Mouse (Mus musculus): ENCODE results near the gene Cxadr.
"Not testable (repeated sequence)": the region's sequence is repeated elsewhere in the genome, so short reads cannot be mapped to it uniquely, and the experiment has no call there.

Gene Cxadr

GRCm38 (mm10) chr16:78364554-78364953 lies 63.3 kb downstream of the Cxadr start:
- DNase-seq (ENCODE audit: low spot score): not testable (repeated sequence)

- peak; percentile 28 for DNase-seq (ENCODE audit: low spot score)
Observed at GRCm38 (mm10) chr16:78371491-78372046, 70.3 kb downstream of the Cxadr start.

DNA sequence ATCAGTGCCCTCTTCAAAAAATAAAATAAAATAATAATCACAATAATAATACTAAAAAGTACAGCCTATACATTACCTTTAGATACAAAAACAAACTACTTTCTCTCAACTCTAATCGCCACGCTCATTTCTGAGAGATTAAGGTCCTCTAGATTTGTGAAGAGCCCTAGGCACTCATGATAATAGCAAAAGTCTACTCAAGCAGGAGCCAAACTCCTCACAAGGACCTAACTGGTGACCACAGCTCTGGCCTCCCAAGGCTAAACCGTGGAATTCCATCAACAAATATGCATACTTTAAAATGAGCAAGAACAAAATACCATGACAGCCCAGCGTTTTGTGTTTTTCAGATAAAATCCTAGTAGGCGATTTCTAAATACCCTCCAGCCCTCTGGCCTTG lies 71.5 kb downstream of the Cxadr start:
- DNase-seq (ENCODE audit: low spot score): no peak

GRCm38 (mm10) chr16:78373743-78374142 lies 72.5 kb downstream of the Cxadr start:
- DNase-seq (ENCODE audit: low spot score): no peak

DNA sequence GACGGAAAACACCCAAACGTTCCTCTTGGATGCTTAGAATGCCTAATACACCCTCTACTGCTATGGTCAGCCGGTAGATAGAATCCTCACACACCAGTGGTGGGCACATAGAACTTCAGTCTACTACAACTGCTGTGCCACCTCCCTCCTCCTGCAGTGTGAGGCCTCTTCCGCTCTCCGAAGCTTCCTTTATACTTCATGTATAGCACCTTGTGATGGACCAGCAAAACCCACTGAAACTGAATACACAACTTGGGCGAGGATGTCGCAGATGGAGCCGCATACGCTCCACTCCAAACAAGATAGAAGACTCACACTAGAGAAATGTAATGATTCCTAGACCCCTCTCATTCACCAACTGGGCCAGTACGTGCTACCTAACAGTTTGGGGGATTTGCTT lies 73.9 kb downstream of the Cxadr start:
- peak; percentile 16 for DNase-seq (ENCODE audit: low spot score)

DNA sequence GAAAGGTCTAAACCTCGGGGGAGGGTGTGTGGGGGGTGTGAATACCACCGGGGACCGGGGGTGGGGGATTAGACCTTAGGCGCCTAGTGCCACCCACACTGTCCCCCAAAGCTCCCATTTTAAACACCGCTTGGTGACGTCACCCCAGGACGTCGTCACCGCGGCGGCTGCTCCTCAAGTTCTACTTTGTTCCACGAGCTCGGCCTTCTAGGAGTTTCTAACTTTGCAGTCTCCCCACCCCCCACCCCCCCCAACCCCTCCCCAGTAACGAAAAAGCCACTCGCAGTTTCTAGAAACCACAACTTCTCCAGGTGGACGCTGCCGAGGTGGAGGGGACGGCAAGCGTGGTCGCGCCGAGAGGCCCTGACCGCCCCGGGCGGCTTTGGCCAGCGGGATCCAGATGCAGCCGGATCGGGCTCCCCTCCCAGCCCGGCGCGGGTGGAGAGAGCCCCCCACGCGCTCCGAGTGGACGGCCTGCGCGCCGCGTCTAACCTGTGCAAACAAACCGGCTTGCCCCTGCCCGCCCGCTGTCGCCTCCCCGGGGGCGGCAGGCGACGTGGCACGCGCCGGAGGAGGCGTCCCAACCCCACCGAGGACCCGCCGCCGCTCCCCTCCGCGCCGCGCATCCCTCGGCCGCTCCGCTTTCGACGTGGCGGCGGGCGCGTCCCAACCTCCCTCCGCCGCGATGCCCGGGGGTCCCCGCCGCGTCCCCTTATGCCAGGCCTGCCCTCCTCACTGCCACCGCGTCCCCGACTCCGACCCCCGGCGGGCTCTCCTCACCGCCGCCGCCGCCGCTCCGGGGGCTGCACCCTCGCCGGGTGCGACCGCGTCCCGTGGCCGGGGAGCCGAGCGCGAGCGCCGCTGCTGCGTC lies 74.8 kb downstream of the Cxadr start:
- DNase-seq (ENCODE audit: low spot score): peak; percentile 56

- DNase-seq (ENCODE audit: low spot score): peak; percentile 90
Observed at GRCm38 (mm10) chr16:78376745-78377570, 75.7 kb downstream of the Cxadr start, which contains the start of gene Btg3. TSS of gene Btg3 (minus strand) at chr16:78377192.

GRCm38 (mm10) chr16:78378493-78378892 lies 77.2 kb downstream of the Cxadr start:
- DNase-seq (ENCODE audit: low spot score): no peak

DNA sequence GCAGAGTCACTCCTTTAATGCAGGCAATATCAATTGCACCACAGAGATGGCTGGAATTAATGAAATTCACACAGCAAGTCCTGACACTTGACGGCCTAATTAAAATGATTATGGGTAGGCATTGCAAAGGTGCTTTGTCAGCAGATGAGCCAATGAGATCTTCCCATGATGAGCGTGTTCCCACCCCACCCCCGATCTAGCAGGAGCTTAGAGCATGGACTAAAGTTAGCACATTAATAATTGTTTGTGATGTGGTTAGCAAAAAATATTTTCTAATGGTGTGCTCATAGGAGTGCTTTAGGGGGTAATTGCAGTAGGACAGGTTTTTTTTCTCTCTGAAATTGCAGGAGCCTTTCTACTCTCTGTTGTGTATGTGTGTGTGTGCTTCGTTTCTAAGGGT lies 87.8 kb downstream of the Cxadr start:
- no peak for DNase-seq (ENCODE audit: low spot score)

GRCm38 (mm10) chr16:78389986-78390385 lies 88.7 kb downstream of the Cxadr start:
- no peak for DNase-seq (ENCODE audit: low spot score)

DNA sequence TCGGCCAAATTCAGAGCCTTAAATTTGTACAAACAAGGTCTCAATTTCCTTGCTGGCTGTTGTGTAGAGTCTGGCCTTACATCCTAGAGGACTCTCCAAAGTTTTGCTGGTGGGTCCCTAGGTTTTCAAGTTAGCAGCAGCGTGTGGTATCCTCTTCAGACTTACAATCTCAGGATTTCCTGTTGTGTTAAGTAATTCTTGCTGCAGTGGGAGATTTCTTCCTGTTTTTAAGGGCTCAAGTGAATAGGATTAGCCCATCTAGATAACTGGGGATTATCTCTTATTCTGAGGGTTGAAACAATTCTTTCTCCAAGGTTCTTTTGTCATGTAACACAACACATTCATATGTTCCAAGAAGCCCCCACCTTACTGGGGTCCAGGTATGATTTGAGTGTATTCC lies 90.1 kb downstream of the Cxadr start:
- DNase-seq (ENCODE audit: low spot score): no peak

DNA sequence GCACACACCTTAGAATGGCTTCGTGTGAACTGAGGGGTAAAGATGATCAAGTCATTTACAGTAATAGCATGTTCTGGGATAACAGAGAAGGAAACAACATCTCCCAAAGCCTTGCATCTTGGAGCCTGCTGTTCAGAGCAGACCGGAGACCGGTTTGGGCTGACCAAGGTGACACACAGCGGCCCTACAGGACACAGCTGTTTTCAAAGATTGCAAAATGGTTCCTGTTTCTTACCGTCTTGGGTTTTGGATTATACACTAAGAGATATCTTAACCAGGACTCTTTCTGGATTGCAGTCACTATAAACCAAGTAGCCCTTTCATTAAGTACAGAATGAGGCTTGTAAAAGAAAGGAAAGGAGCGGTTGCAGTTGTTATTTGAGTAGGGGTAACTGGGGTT lies 97.4 kb downstream of the Cxadr start:
- no peak for DNase-seq (ENCODE audit: low spot score)

DNA sequence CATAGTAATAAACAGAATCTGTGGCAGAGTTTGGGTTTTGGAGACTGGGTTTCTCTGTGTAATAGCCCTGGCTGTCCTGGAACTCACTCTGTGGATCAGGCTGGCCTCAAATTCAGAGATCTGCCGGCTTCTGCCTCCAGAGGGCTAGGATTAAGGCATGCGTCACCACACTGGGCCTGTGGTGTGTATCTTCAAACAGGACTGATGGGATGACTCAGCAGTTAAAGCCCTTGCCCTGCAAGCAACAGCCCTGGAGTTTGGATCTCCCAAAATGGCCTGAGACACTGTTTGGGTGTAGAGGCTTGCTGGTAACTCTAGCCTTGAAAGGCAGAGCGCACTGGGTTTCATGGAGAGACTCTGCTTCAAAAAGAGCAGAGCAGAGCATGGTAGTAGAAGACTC lies 98.1 kb downstream of the Cxadr start:
- DNase-seq (ENCODE audit: low spot score): no peak

- DNase-seq (ENCODE audit: low spot score): no peak
Observed at GRCm38 (mm10) chr16:78402316-78402715, 101.0 kb downstream of the Cxadr start.

DNA sequence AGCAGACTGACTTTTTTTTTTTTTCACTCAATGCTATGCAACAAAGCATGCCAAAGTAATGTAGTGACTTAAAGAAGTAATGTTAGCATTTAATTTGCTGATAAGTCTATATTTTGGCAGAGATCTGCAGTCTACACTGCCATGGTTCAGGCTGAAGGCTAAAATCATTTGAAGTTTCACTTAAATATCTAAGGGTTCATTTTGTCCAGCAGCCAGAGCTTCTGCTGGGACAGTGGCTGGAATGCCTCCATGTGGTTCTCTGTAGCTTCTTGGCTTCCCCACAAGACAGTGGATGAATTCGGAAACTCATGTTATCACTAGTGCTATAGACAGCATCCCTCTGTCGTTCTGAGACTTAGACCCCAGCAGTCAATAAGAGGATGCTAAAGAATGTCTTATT lies 105.4 kb downstream of the Cxadr start:
- no peak for DNase-seq (ENCODE audit: low spot score)

GRCm38 (mm10) chr16:78407855-78408254 lies 106.6 kb downstream of the Cxadr start:
- no peak for DNase-seq (ENCODE audit: low spot score)

Data from lung, postnatal 25 days (tissue).